Mouse (Mus musculus) liver, embryonic 16.5 days (tissue): ENCODE measurements at regions not wholly inside any gene's neighbourhood (a gene's known extent, or its start where the extent isn't known, plus 50 kb on each side); places are given as distances from the start of the nearest gene placed in this dataset.

Source experiments
- ATAC-seq: fragments of 200-750 bp; cut with Nextera tagmentation; 2 replicates; pipeline ENCODE4 v1.8.0; 2017; ENCODE audit warnings: low read depth, mild to moderate bottlenecking, moderate number of reproducible peaks, moderate library complexity
- H3K27ac ChIP-seq: fragments of 300-500 bp; sonication (generic); 2 replicates; pipeline ENCODE4 v1.5.1; 2014; ENCODE audit warnings: mild to moderate bottlenecking, low read length
- H3K27me3 ChIP-seq: fragments of 300-500 bp; sonication (generic); 2 replicates; pipeline ENCODE4 v1.6.1; 2014; ENCODE audit warnings: low read depth, low read length, mixed read lengths; ENCODE audit not compliant: control insufficient read depth, insufficient read depth
- H3K36me3 ChIP-seq: fragments of 300-500 bp; sonication (generic); 2 replicates; pipeline ENCODE4 v1.6.1; 2014; ENCODE audit warnings: mild to moderate bottlenecking; ENCODE audit not compliant: control insufficient read depth, insufficient read depth
- H3K4me1 ChIP-seq: fragments of 300-500 bp; sonication (generic); 2 replicates; pipeline ENCODE4 v1.6.1; 2014; ENCODE audit warnings: low read depth, low read length, mixed read lengths; ENCODE audit not compliant: control insufficient read depth
- H3K4me2 ChIP-seq: fragments of 300-500 bp; sonication (generic); 2 replicates; pipeline ENCODE4 v1.6.1; 2014; ENCODE audit warnings: low read depth, low read length, mixed read lengths
- H3K4me3 ChIP-seq: fragments of 300-500 bp; sonication (generic); 2 replicates; pipeline ENCODE4 v1.5.1; 2014; ENCODE audit warnings: low read depth, mild to moderate bottlenecking, low read length
- H3K9ac ChIP-seq: fragments of 300-500 bp; sonication (generic); 2 replicates; pipeline ENCODE4 v1.6.1; 2014; ENCODE audit warnings: low read depth, low read length
- H3K9me3 ChIP-seq: fragments of 300-500 bp; sonication (generic); replicated peaks from 2 replicates; pipeline ENCODE4 v1.6.1; 2016; ENCODE audit warnings: low read length; ENCODE audit not compliant: control insufficient read depth
- WGBS: fragments of 180-500 bp; shearing (Covaris S2); extraction: QIAGEN DNeasy Blood & Tissue Kit; methylation state at CpG from one replicate; pipeline ENCODE4 v1.1.7; 2014; ENCODE audit not compliant: insufficient replicate concordance; 5-methylcytosine and 5-hydroxymethylcytosine counted together

GRCm38 (mm10) chr2:79086857-79087578, 168.2 kb upstream of the Itga4 start:
- Histone ChIP-seq H3K9me3 (no peaks in the 10 kb centered on the region), H3K27ac (no peak overlapping the region), H3K4me1 (peaks cover 3% of the 10 kb centered on the region; the same call in 1 of the 2 replicates), H3K4me2 (peak overlapping the region; percentile 51), H3K36me3 (no peaks in the 10 kb centered on the region), H3K4me3 (peak overlapping the region; percentile 34), H3K27me3 (no peaks in the 10 kb centered on the region), H3K9ac (peak overlapping the region; percentile 33; the same call in 1 of the 2 replicates)
- WGBS: 17% methylated on average over 9 of the region's 9 CpGs
- no peak for ATAC-seq

- H3K4me3 ChIP-seq: peak overlapping the region; percentile 34
- H3K4me2 ChIP-seq: peak overlapping the region; percentile 51
- H3K9me3 ChIP-seq: no peaks in the 10 kb centered on the region
- no peak overlapping the region for H3K27ac ChIP-seq
- H3K36me3 ChIP-seq: no peaks in the 10 kb centered on the region
- H3K4me1 ChIP-seq: peaks cover 3% of the 10 kb centered on the region; the same call in 1 of the 2 replicates
- peak overlapping the region; percentile 33; the same call in 1 of the 2 replicates for H3K9ac ChIP-seq
- WGBS: 61% methylated on average over 9 of the region's 9 CpGs
- ATAC-seq: no peak
- no peaks in the 10 kb centered on the region for H3K27me3 ChIP-seq
These were observed 167.5 kb upstream of the Itga4 start for GRCm38 (mm10) chr2:79087600-79088205.

GRCm38 (mm10) chr2:79090273-79090672, 165.0 kb upstream of the Itga4 start:
- Histone ChIP-seq H3K4me3 (no peak overlapping the region), H3K4me1 (peaks cover 3% of the 10 kb centered on the region; the same call in 1 of the 2 replicates), H3K9me3 (no peaks in the 10 kb centered on the region), H3K36me3 (no peaks in the 10 kb centered on the region), H3K27me3 (no peaks in the 10 kb centered on the region), H3K9ac (no peak overlapping the region), H3K27ac (no peak overlapping the region), H3K4me2 (no peak overlapping the region)
- no peak for ATAC-seq
- 87% methylated on average over 2 of the region's 2 CpGs for WGBS

GRCm38 (mm10) chr2:79094298-79094697, 160.9 kb upstream of the Itga4 start:
- 27% methylated on average over 1 of the region's 1 CpGs for WGBS
- Histone ChIP-seq H3K4me3 (no peak overlapping the region), H3K4me1 (peaks cover 1% of the 10 kb centered on the region; the same call in 1 of the 2 replicates), H3K9ac (no peak overlapping the region), H3K36me3 (no peaks in the 10 kb centered on the region), H3K9me3 (no peaks in the 10 kb centered on the region), H3K27ac (no peak overlapping the region), H3K4me2 (no peak overlapping the region), H3K27me3 (no peaks in the 10 kb centered on the region)
- ATAC-seq: no peak

GRCm38 (mm10) chr2:79096532-79097251, 158.5 kb upstream of the Itga4 start:
- no peaks in the 10 kb centered on the region for H3K36me3 ChIP-seq
- H3K4me1 ChIP-seq: peaks cover 9% of the 10 kb centered on the region
- H3K27ac ChIP-seq: no peak overlapping the region
- no peaks in the 10 kb centered on the region for H3K9me3 ChIP-seq
- ATAC-seq: no peak
- H3K9ac ChIP-seq: no peak overlapping the region
- WGBS: 67% methylated on average over 3 of the region's 3 CpGs
- no peak overlapping the region for H3K4me2 ChIP-seq
- H3K27me3 ChIP-seq: no peaks in the 10 kb centered on the region
- H3K4me3 ChIP-seq: no peak overlapping the region

- 32% methylated on average over 1 of the region's 1 CpGs for WGBS
- no peak overlapping the region for H3K27ac ChIP-seq
- H3K9ac ChIP-seq: no peak overlapping the region
- H3K27me3 ChIP-seq: no peaks in the 10 kb centered on the region
- no peak overlapping the region for H3K4me2 ChIP-seq
- H3K4me3 ChIP-seq: no peak overlapping the region
- ATAC-seq: peak; percentile 97
- no peaks in the 10 kb centered on the region for H3K9me3 ChIP-seq
- H3K36me3 ChIP-seq: no peaks in the 10 kb centered on the region
- H3K4me1 ChIP-seq: peaks cover 9% of the 10 kb centered on the region
These were observed 155.6 kb upstream of the Itga4 start for GRCm38 (mm10) chr2:79099601-79100000.

- no peak for ATAC-seq
- Histone ChIP-seq H3K4me2 (no peak overlapping the region), H3K27ac (no peak overlapping the region), H3K27me3 (no peaks in the 10 kb centered on the region), H3K4me1 (no peaks in the 10 kb centered on the region; the same call in 1 of the 2 replicates), H3K4me3 (no peak overlapping the region), H3K9ac (no peak overlapping the region), H3K36me3 (no peaks in the 10 kb centered on the region), H3K9me3 (no peaks in the 10 kb centered on the region)
- WGBS: 59% methylated on average over 1 of the region's 1 CpGs
These were observed 143.6 kb upstream of the Itga4 start for GRCm38 (mm10) chr2:79111673-79112072.

GRCm38 (mm10) chr2:79112076-79112475, 143.2 kb upstream of the Itga4 start:
- no peak overlapping the region for H3K27ac ChIP-seq
- 27% methylated on average over 1 of the region's 1 CpGs for WGBS
- no peak overlapping the region for H3K4me2 ChIP-seq
- no peaks in the 10 kb centered on the region for H3K36me3 ChIP-seq
- H3K4me1 ChIP-seq: no peaks in the 10 kb centered on the region; the same call in 1 of the 2 replicates
- H3K9ac ChIP-seq: no peak overlapping the region
- H3K27me3 ChIP-seq: no peaks in the 10 kb centered on the region
- no peak for ATAC-seq
- no peak overlapping the region for H3K4me3 ChIP-seq
- no peaks in the 10 kb centered on the region for H3K9me3 ChIP-seq
